Mouse (Mus musculus): ENCODE data around the gene AI467606. TPM values are rescaled to one million over a fixed set of nuclear protein-coding genes. Genes with fewer than 3 reads are reported as not detected.

Gene AI467606
- polyA plus RNA-seq, 1 experiment, result 2.6 TPM

DNA sequence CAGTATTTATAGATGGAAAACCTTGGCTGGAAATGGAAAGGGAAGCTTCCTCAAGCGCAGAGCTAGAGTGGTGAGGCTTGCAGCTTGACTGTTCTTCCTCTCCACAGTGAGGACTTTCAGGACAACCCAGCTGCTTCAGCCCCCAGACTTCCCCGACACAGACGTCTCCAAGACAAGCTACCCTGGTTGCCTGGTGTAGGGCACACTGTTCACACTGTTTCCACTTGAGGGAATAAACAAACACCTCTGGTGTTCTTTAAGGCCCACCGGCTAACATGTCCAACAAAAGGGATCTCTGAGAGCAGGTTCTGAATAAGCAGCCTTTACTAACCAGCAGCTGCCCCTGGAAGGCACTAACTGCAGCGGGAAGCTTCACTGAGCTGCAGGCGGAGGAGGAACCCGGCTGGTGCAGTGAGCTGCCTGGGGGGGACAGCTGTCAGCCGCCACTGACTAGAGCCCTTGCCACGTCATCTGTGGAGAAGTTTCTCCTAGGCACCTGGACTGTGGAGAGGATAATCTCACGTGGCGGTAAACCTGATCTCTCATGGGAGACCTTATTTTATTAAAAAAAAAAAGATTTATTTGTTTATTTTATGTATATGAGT lies 25.3 kb downstream of the AI467606 start:
- TF ChIP-seq CTCF (IDR thresholded peaks at IDR 0.05; ENCODE audit: extremely low read depth, insufficient read depth, low read length) (no peak), POLR2A (IDR thresholded peaks at IDR 0.05; ENCODE audit: extremely low read depth, insufficient read depth, low read length) (no peak)
- H3K4me1 ChIP-seq (ENCODE audit: control insufficient read depth, insufficient read depth, low read length), result peaks cover 5% of the 10 kb centered on the region
- H3K4me3 ChIP-seq (ENCODE audit: insufficient read depth, low read length), result no peak overlapping the region
- H3K27ac ChIP-seq (ENCODE audit: insufficient read depth, low read length), result no peak overlapping the region; the same call in 1 of the 2 replicates

GRCm38 (mm10) chr7:127117948-127118347 lies 26.8 kb downstream of the AI467606 start:
- TF ChIP-seq CTCF (IDR thresholded peaks at IDR 0.05; ENCODE audit: extremely low read depth, insufficient read depth, low read length), result peak; percentile 37; the same call in 1 of the 2 replicates
- TF ChIP-seq POLR2A (IDR thresholded peaks at IDR 0.05; ENCODE audit: extremely low read depth, insufficient read depth, low read length), result no peak
- H3K4me3 ChIP-seq (ENCODE audit: insufficient read depth, low read length), result no peak overlapping the region
- peaks cover 5% of the 10 kb centered on the region for H3K4me1 ChIP-seq (ENCODE audit: control insufficient read depth, insufficient read depth, low read length)
- no peak overlapping the region for H3K27ac ChIP-seq (ENCODE audit: insufficient read depth, low read length)

DNA sequence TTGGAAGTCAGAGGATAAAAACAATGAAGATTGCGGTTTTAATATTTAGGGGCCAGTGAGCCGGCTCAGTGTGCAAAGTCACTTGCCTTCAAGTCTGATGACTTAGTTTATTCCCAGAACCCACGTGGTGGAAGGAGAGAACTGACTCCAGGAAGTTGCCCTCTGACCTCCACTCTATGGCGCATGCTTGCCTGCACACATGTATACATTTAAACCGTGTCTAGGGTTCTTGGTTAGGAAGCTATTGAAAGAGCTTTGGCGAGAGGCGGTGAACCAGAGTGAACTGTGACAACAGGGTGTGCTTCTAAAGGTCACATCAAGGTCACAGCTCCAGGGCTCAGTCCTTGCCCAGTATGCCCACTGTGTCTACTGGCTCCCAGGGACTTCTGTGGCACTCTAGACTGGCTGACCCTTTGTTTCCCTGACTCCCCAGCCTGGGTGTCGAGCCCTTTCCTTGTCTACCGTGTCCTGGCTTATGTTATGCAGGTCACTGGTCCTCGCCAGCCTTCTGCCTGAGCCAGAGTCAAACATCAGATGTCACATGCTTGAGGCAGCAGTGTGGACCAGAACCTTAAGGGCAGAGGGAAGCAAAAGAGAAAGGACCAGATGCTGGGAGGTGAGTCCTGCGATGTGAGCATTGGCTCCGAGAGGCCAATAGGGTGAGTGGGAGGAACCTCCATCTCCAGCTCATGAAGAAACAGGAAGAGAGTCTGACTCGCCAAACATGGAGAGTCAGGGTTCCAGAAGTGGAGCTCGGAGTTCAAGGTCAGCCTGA lies 27.7 kb downstream of the AI467606 start:
- Histone ChIP-seq H3K4me1 (ENCODE audit: control insufficient read depth, insufficient read depth, low read length) (peaks cover 4% of the 10 kb centered on the region; the same call in 1 of the 2 replicates), H3K4me3 (ENCODE audit: insufficient read depth, low read length) (no peak overlapping the region), H3K27ac (ENCODE audit: insufficient read depth, low read length) (no peak overlapping the region)
- no peak for TF ChIP-seq POLR2A (IDR thresholded peaks at IDR 0.05; ENCODE audit: extremely low read depth, insufficient read depth, low read length)
- TF ChIP-seq CTCF (IDR thresholded peaks at IDR 0.05; ENCODE audit: extremely low read depth, insufficient read depth, low read length), result no peak

DNA sequence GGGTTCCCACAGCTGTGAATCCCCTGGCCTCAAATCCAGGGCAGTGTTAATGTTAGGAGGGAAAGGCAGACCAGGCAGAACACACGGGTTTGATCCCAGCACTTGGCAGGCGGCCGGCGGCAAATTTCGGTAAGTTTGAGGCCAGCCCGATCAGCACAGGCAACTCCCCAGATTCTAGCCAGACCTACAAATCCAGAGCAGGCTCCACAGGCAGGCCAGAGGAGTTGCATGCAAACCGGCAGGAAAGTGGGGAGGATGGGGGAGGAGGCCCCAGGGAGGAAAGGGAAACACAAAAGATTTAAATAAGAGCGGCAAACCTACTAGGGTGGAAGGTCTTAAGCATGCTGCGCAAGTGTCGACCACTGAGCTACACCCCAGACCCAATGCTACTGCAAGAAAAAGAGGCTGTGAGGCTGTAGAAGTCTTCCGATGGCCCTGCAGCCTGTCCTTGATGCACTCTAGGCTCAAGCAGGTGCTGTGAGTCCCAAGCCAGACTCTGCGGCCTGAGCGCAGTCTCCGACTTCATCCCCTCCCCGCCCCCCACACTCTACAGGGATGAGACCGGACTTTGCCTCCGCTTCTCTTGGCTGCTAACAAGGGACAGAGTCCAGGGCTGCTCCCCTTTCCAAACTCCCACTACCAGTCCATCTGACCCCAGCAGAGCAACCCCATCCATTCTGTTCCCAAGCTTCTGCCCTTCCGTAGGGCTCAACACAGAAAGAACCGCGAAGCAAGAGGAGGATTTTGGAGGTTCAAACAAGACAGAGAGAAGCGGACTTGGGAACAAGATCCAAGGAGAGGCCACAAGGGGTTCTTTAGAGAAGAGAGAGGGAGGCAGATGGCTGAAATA lies 30.1 kb downstream of the AI467606 start:
- no peak for TF ChIP-seq POLR2A (IDR thresholded peaks at IDR 0.05; ENCODE audit: extremely low read depth, insufficient read depth, low read length)
- TF ChIP-seq CTCF (IDR thresholded peaks at IDR 0.05; ENCODE audit: extremely low read depth, insufficient read depth, low read length), result no peak
- H3K4me1 ChIP-seq (ENCODE audit: control insufficient read depth, insufficient read depth, low read length), result no peaks in the 10 kb centered on the region
- no peak overlapping the region for H3K27ac ChIP-seq (ENCODE audit: insufficient read depth, low read length)
- H3K4me3 ChIP-seq (ENCODE audit: insufficient read depth, low read length), result no peak overlapping the region

DNA sequence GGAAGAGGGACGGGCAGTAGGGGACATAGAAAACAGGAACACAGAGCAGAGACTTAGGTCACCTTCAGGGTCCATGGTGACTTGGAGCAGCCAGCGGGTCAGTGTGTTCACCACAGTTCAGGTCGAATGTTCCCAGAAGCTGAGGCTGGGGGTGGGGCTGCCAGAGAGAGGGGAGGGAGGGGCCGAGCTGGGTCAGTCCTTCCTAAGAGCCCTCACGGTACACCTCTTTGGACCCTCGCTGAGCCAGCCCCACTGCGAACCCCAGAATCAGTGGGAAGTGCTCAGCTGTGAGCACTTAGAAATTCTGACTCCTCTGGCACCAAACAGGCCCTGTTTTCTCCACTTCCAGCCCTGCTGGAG lies 30.7 kb downstream of the AI467606 start, which contains the start of gene Qprt:
Gene Qprt, minus strand, starts transcription at position 316 of the 360 bp plus-strand sequence.
- no peak within 1 kb of the TSS for H3K27ac ChIP-seq (ENCODE audit: insufficient read depth, low read length)
- H3K4me3 ChIP-seq (ENCODE audit: insufficient read depth, low read length), result no peak within 1 kb of the TSS
- H3K4me1 ChIP-seq (ENCODE audit: control insufficient read depth, insufficient read depth, low read length), result no peaks in the 10 kb centered on the region
- no peak for TF ChIP-seq CTCF (IDR thresholded peaks at IDR 0.05; ENCODE audit: extremely low read depth, insufficient read depth, low read length)
- TF ChIP-seq POLR2A (IDR thresholded peaks at IDR 0.05; ENCODE audit: extremely low read depth, insufficient read depth, low read length), result no peak

DNA sequence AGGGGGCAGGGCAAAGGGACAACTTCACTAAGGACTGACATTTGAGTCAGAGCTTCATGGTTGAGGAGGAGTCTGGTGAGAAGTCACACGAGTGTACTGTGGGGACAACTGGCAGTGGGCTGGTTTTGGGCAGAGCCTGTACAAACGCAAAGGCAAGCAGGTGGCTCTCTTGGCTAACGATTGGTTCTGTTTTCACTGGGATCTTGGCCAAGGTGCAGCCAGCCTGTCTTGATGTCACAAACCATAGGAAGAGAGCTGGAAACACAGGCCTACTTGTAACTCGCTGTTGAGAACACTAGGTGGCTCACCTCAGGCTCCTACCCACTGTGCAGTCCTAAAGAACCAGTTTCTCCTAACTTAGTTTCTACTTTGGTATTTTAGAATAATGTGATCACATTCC lies 38.5 kb downstream of the AI467606 start:
- Histone ChIP-seq H3K4me1 (ENCODE audit: control insufficient read depth, insufficient read depth, low read length) (no peaks in the 10 kb centered on the region; the same call in 1 of the 2 replicates), H3K4me3 (ENCODE audit: insufficient read depth, low read length) (no peak overlapping the region), H3K27ac (ENCODE audit: insufficient read depth, low read length) (no peak overlapping the region)
- no peak for TF ChIP-seq POLR2A (IDR thresholded peaks at IDR 0.05; ENCODE audit: extremely low read depth, insufficient read depth, low read length)
- TF ChIP-seq CTCF (IDR thresholded peaks at IDR 0.05; ENCODE audit: extremely low read depth, insufficient read depth, low read length), result peak; percentile 70

GRCm38 (mm10) chr7:127133125-127133524 lies 42.0 kb downstream of the AI467606 start:
- TF ChIP-seq CTCF (IDR thresholded peaks at IDR 0.05; ENCODE audit: extremely low read depth, insufficient read depth, low read length) (no peak), POLR2A (IDR thresholded peaks at IDR 0.05; ENCODE audit: extremely low read depth, insufficient read depth, low read length) (no peak)
- H3K27ac ChIP-seq (ENCODE audit: insufficient read depth, low read length), result no peak overlapping the region
- H3K4me1 ChIP-seq (ENCODE audit: control insufficient read depth, insufficient read depth, low read length), result no peaks in the 10 kb centered on the region; the same call in 1 of the 2 replicates
- no peak overlapping the region for H3K4me3 ChIP-seq (ENCODE audit: insufficient read depth, low read length)

DNA sequence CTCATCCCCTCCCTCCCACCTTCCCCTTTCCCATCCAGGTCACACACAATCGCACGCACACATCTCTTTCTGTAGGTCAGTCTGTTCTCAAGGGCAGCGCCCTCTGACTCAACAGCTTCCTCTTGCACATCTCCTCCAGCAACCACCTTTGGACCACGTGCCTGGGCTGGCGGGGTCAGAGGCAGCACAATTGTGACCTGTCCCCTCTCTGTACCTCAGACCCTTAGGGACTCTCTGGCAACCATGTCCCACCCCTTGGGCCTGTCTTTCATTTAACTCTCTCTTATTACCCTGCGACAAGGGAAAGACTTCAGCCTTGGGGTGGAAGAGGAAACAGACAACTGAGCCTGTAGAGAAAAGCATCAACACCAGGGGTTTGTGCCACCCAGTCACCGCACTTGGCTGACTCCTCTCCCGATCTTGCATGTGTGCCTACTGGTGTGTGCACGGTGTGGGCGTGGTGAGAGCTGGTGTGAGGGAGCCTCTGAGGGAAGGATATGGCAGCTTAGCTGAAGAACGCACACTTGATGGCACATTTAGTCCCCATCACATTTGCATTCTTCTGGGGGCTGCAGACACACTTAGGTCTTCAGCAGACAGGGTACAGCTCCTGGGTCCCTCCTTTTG lies 43.8 kb downstream of the AI467606 start:
- no peak overlapping the region for H3K27ac ChIP-seq (ENCODE audit: insufficient read depth, low read length)
- no peak overlapping the region for H3K4me3 ChIP-seq (ENCODE audit: insufficient read depth, low read length)
- TF ChIP-seq POLR2A (IDR thresholded peaks at IDR 0.05; ENCODE audit: extremely low read depth, insufficient read depth, low read length) (no peak), CTCF (IDR thresholded peaks at IDR 0.05; ENCODE audit: extremely low read depth, insufficient read depth, low read length) (no peak)
- H3K4me1 ChIP-seq (ENCODE audit: control insufficient read depth, insufficient read depth, low read length), result no peaks in the 10 kb centered on the region

Data from cortical plate, adult 2 months (tissue).